Mouse (Mus musculus) midbrain, embryonic 16.5 days (tissue): ENCODE data around the gene Ddx55. TPM values are rescaled to one million over a fixed set of nuclear protein-coding genes. Genes with fewer than 3 reads are reported as not detected.

Experiments
- ATAC-seq: fragments of 200-750 bp; cut with Nextera tagmentation; 2 replicates; pipeline ENCODE4 v1.8.0; 2017; ENCODE audit warnings: moderate TSS enrichment
- H3K27ac ChIP-seq: fragments of 300-500 bp; sonication (generic); 2 replicates; pipeline ENCODE4 v1.5.1; 2014; ENCODE audit warnings: mild to moderate bottlenecking, low read length, mixed read lengths
- H3K27me3 ChIP-seq: fragments of 300-500 bp; sonication (generic); 2 replicates; pipeline ENCODE4 v1.6.1; 2014; ENCODE audit warnings: low read depth, low read length, mixed read lengths; ENCODE audit not compliant: control insufficient read depth, insufficient read depth
- H3K36me3 ChIP-seq: fragments of 300-500 bp; sonication (generic); 2 replicates; pipeline ENCODE4 v1.6.1; 2014; ENCODE audit warnings: mild to moderate bottlenecking, low read length, moderate library complexity, mixed read lengths; ENCODE audit not compliant: control insufficient read depth, insufficient read depth
- H3K4me1 ChIP-seq: fragments of 300-500 bp; sonication (generic); 2 replicates; pipeline ENCODE4 v1.6.1; 2014; ENCODE audit warnings: mild to moderate bottlenecking, low read length, mixed read lengths; ENCODE audit not compliant: control insufficient read depth, insufficient read depth
- H3K4me2 ChIP-seq: fragments of 300-500 bp; sonication (generic); 2 replicates; pipeline ENCODE4 v1.6.1; 2014; ENCODE audit warnings: mild to moderate bottlenecking, low read length, mixed read lengths
- H3K4me3 ChIP-seq: fragments of 300-500 bp; sonication (generic); 2 replicates; pipeline ENCODE4 v1.5.1; 2014; ENCODE audit warnings: low read depth, mild to moderate bottlenecking, low read length, moderate library complexity, mixed read lengths
- H3K9ac ChIP-seq: fragments of 300-500 bp; sonication (generic); 2 replicates; pipeline ENCODE4 v1.6.1; 2014; ENCODE audit warnings: low read depth, low read length, mixed read lengths
- H3K9me3 ChIP-seq: fragments of 300-500 bp; sonication (generic); replicated peaks from 2 replicates; pipeline ENCODE4 v1.6.1; 2014; ENCODE audit warnings: mild to moderate bottlenecking, low read length, mixed read lengths; ENCODE audit not compliant: control insufficient read depth, poor library complexity, severe bottlenecking
- WGBS: fragments of 180-500 bp; shearing (Covaris S2); extraction: QIAGEN DNeasy Blood & Tissue Kit; methylation state at CpG from one replicate; pipeline ENCODE4 v1.1.7; 2014; 5-methylcytosine and 5-hydroxymethylcytosine counted together
- polyA plus RNA-seq: library from polyadenylated mRNA; unstranded; fragments of >200 nt; fragmentation: Nextera tagmentation; extraction: Ambion mirVana; gene quantifications from 2 replicates; pipeline ENCODE4 v1.2.1, GENCODE M21; 2015

Gene Ddx55
- polyA plus RNA-seq, 1 experiment from 2014 or later, result 25.7 TPM

- ATAC-seq, result no peak
- H3K27me3 ChIP-seq, result no peaks in the 10 kb centered on the region
- 37% methylated on average over 7 of the region's 7 CpGs for WGBS
- H3K27ac ChIP-seq, result no peak overlapping the region
- no peaks in the 10 kb centered on the region for H3K36me3 ChIP-seq
- no peak overlapping the region for H3K4me2 ChIP-seq
- no peak overlapping the region for H3K4me3 ChIP-seq
- H3K4me1 ChIP-seq, result peaks cover 23% of the 10 kb centered on the region
- no peaks in the 10 kb centered on the region for H3K9me3 ChIP-seq
- H3K9ac ChIP-seq, result no peak overlapping the region
These were observed 20.2 kb upstream of the Ddx55 start for GRCm38 (mm10) chr5:124532451-124532850.

DNA sequence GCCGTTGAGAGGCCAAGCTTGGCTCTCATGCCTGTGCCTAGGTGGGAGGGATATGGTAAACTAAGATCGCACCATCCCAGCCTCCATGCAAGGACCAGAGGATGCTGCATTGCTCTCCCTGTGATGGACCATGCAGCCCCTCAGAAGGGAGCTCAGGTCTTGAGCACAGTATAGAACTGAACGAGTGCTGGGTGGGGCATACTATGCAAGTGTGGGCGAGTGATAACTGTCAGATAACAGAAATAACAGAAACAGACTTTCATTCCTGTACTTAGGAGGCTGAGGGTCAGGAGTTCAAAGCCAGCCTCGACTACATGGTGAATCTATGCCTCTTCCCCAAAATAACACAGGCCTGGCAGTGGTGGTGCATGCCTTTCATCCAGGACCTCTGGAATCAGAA lies 17.6 kb upstream of the Ddx55 start:
- Histone ChIP-seq H3K4me3 (no peak overlapping the region), H3K27me3 (no peaks in the 10 kb centered on the region), H3K9me3 (no peaks in the 10 kb centered on the region), H3K9ac (no peak overlapping the region), H3K36me3 (no peaks in the 10 kb centered on the region), H3K27ac (no peak overlapping the region), H3K4me2 (no peak overlapping the region), H3K4me1 (peaks cover 12% of the 10 kb centered on the region)
- WGBS, result 74% methylated on average over 5 of the region's 5 CpGs
- ATAC-seq, result no peak

DNA sequence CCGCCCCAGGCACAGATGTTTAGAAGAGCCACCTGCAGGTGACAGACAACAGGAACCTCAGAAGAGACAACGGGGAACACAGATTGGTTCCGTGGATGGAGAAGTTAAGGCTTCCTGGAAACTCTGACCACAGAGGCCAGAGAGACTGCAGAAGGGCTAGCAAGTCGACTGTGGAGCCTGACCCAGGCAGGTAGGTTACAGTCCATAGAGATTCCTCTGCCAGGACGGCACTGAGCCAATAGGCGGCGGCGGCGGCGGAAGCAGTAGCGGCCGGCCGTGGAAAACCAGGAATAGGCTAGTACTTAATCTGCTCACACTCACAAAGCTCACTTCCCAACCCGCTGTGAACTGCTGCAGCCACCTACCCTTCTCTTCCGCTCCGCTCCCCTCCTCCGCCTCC lies 15.9 kb upstream of the Ddx55 start:
- no peaks in the 10 kb centered on the region for H3K36me3 ChIP-seq
- H3K4me1 ChIP-seq, result peaks cover 9% of the 10 kb centered on the region
- 0 out of 2 replicates have a peak overlapping the region, but pooled peaks have one; percentile 40 for H3K9ac ChIP-seq
- peak overlapping the region; percentile 23; the same call in 1 of the 2 replicates for H3K4me2 ChIP-seq
- H3K27me3 ChIP-seq, result no peaks in the 10 kb centered on the region
- WGBS, result 3% methylated on average over 16 of the region's 17 CpGs
- ATAC-seq, result no peak
- H3K27ac ChIP-seq, result no peak overlapping the region
- no peak overlapping the region for H3K4me3 ChIP-seq
- H3K9me3 ChIP-seq, result no peaks in the 10 kb centered on the region

- no peak overlapping the region for H3K4me3 ChIP-seq
- no peaks in the 10 kb centered on the region for H3K27me3 ChIP-seq
- H3K4me2 ChIP-seq, result no peak overlapping the region
- no peak overlapping the region for H3K9ac ChIP-seq
- H3K27ac ChIP-seq, result no peak overlapping the region
- no peak for ATAC-seq
- H3K9me3 ChIP-seq, result no peaks in the 10 kb centered on the region
- H3K36me3 ChIP-seq, result 0 out of 2 replicates have a peak, but pooled peaks cover 1% of the 10 kb centered on the region
- WGBS, result 77% methylated on average over 15 of the region's 16 CpGs
- peaks cover 18% of the 10 kb centered on the region for H3K4me1 ChIP-seq
These were observed 13.6 kb upstream of the Ddx55 start for GRCm38 (mm10) chr5:124538813-124539792.

GRCm38 (mm10) chr5:124539905-124540304 lies 12.8 kb upstream of the Ddx55 start:
- no peak for ATAC-seq
- Histone ChIP-seq H3K4me2 (no peak overlapping the region), H3K4me3 (peak overlapping the region; percentile 97), H3K9me3 (no peaks in the 10 kb centered on the region), H3K4me1 (peaks cover 18% of the 10 kb centered on the region), H3K9ac (no peak overlapping the region), H3K36me3 (0 out of 2 replicates have a peak, but pooled peaks cover 8% of the 10 kb centered on the region), H3K27ac (no peak overlapping the region), H3K27me3 (no peaks in the 10 kb centered on the region)
- 74% methylated on average over 4 of the region's 4 CpGs for WGBS

- Histone ChIP-seq H3K4me2 (peak within 1 kb of the TSS; percentile 92), H3K9me3 (no peaks in the 10 kb centered on the region), H3K27me3 (no peaks in the 10 kb centered on the region), H3K9ac (peak within 1 kb of the TSS; percentile 75), H3K4me1 (peaks cover 18% of the 10 kb centered on the region), H3K4me3 (peak within 1 kb of the TSS; percentile 97), H3K36me3 (peaks cover 13% of the 10 kb centered on the region; the same call in 1 of the 2 replicates), H3K27ac (peak within 1 kb of the TSS; percentile 82)
- WGBS, result under 1% methylated on average over 32 of the region's 35 CpGs
- peak; percentile 95 for ATAC-seq
These were observed 12.3 kb upstream of the Ddx55 start, which contains the start of gene Tmed2 for GRCm38 (mm10) chr5:124540383-124540786. TSS of gene Tmed2 (plus strand) at chr5:124540695.

DNA sequence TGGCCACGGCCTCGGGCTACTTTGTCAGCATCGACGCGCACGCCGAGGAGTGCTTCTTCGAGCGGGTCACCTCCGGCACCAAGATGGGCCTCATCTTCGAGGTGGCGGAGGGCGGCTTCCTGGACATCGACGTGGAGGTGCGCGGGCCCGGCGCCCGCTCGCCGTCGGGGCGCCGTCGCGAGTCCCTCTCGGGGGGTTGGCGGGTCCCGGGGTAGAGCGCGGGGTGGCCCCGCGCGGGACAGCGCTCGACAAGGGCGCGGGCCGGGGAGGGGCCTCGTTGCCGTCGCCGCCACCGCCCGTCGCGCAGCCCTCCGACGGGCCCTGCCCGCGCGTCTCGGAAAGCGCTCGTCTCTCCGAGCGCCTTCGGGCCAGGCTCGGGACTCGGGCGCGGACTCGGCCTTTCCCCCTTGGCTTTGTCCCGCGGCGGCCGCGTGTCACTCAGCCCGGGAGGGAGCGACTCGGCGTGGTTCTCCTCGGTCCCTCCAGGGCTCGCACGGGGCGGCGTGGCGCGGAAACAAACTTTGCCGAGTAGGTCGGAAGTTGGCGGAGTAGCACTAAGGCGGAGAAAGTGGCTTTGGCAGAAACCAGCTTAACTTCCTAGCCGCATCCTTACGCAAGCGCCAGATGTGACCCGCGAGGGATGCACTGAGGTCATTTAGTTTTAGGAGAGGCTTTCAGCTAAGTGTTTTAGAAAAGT lies 11.6 kb upstream of the Ddx55 start:
- Histone ChIP-seq H3K27ac (peak overlapping the region; percentile 72), H3K4me1 (peaks cover 18% of the 10 kb centered on the region), H3K9ac (peak overlapping the region; percentile 75), H3K4me2 (peak overlapping the region; percentile 92), H3K36me3 (peaks cover 13% of the 10 kb centered on the region; the same call in 1 of the 2 replicates), H3K4me3 (peak overlapping the region; percentile 97), H3K9me3 (no peaks in the 10 kb centered on the region), H3K27me3 (no peaks in the 10 kb centered on the region)
- under 1% methylated on average over 68 of the region's 89 CpGs for WGBS
- peak; percentile 61 for ATAC-seq

- Histone ChIP-seq H3K4me3 (peak overlapping the region; percentile 97), H3K9me3 (no peaks in the 10 kb centered on the region), H3K9ac (peak overlapping the region; percentile 75), H3K4me1 (peaks cover 17% of the 10 kb centered on the region), H3K36me3 (peaks cover 18% of the 10 kb centered on the region; the same call in 1 of the 2 replicates), H3K4me2 (peak overlapping the region; percentile 92), H3K27ac (no peak overlapping the region), H3K27me3 (no peaks in the 10 kb centered on the region)
- no peak for ATAC-seq
- 17% methylated on average over 8 of the region's 8 CpGs for WGBS
These were observed 11.1 kb upstream of the Ddx55 start for GRCm38 (mm10) chr5:124541602-124541973.
